Mouse (Mus musculus): ENCODE measurements at regions not wholly inside any gene's neighbourhood (a gene's known extent, or its start where the extent isn't known, plus 50 kb on each side); places are given as distances from the start of the nearest gene placed in this dataset.
"Not testable (repeated sequence)": the region's sequence is repeated elsewhere in the genome, so short reads cannot be mapped to it uniquely, and the experiment has no call there.

GRCm38 (mm10) chr2:78600753-78601152 is 267.2 kb upstream of the Ube2e3 start:
- no peak for DNase-seq (ENCODE audit: low spot score)

DNA sequence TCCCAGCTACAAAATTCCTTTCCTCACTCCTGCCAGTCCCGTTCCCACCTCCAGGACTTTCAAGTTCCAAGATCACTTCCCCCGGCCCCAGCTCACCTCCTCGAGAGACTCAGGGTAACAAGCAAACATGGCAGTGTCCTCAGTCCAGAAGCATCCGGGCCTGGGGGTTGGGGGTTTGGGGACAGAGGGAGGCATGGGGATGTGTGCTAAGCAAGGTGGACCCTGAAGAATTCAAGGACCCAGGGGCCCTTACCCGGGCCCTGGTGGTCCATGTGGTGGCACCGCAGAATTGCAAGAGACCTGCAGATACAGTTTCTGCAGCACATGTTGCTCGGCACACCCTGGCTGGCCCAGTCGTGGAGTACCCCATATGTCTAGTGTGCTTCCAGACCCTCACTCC is 269.9 kb upstream of the Ube2e3 start:
- DNase-seq (ENCODE audit: low spot score) = no peak

DNA sequence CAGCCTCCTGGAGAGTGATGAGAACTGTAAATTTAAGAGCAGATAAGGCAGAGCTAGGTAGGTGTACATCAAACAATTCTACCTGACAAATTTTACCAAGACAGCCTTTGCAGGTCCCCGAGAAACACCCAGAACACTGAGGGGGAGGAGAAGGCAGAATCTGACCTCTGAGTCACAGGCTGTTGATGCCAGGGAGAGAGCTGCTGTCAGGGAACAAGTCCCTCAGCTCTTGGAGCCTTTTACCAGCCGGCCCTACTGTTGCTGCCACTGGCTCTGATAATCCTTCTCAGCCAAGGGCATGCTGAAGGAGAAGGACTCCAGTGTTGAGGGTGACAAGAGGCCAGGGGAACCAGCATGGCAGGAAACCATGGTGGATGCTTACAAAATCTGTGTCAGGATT is 271.7 kb upstream of the Ube2e3 start:
- no peak for DNase-seq (ENCODE audit: low spot score)

GRCm38 (mm10) chr2:78580013-78580412 is 287.9 kb upstream of the Ube2e3 start:
- peak; percentile 1 for DNase-seq (ENCODE audit: low spot score)

DNA sequence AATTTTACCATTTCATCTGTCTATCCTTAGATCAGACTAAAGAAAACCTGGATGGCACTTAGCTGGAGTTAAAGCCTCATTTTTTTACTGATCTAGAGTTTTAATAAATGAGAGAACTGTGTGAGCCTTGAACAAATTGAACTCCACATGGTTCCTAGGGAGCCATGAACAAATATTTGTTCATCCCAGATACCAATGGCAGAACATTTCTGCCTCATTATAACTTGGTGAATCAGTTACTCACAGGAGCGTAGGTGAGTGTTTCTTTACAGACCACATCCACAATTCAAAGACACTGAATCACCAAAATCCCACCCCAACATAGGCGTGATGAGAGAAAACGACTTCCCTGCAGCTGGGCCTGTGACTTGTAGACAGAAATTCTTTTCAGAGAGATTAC is 295.4 kb upstream of the Ube2e3 start:
- no peak for DNase-seq (ENCODE audit: low spot score)

GRCm38 (mm10) chr2:78558128-78558527 is 309.8 kb upstream of the Ube2e3 start:
- DNase-seq (ENCODE audit: low spot score) = no peak

DNA sequence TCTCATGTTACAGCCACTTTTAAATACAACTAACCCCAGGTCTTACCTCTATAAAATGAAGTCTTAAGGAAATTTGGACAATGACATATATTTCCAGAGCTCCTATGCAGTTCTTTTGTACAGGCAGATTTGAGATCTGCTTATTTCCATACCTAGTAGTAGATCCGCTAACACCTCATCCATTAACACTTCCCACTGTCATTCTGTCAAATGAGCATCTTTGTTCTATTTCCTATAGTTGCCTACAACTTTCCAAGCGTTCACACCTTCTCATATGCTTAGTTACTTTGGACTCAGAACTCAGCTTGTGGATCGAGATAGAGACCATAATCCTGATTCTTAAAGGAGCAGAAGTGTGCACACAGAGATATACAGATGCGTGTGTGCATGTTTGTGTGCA is 316.8 kb upstream of the Ube2e3 start:
- no peak for DNase-seq (ENCODE audit: low spot score)

DNA sequence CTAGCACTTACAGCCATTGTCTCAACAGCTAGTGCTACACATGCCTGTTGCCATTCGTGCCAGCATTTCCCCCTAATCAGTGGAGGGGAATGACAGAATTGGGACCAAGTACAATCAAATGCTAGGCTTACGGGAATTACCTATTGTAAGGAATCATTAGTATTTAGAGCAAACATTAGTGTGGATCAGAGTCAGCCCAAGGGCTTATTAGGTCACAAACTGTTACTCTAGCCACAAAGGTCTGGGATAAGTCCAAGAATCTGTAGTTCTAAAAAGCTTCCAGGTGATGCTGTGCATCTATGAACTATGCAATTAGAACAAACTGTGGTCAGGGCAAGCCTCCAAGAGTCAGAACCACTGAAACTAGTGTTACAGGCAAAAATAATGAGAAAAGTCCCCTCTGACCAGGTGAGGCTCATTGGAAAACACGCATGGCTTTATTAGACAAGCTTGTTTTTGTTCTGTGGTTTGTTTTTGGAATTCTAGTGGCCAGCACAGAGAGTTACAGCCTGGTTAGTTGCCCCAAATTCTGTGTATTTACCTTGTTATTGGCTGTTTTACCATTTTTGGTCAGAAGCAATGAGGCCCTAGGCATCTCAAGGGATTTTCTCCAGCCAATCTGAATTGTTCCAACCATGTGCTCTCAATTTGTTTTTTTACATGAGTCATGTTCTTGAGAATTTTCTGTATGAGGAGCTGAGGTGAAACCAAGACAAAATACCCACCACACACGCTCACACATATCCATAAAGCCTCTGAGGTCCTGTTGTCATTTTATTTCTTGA is 319.0 kb upstream of the Ube2e3 start:
- no peak for DNase-seq (ENCODE audit: low spot score)

DNA sequence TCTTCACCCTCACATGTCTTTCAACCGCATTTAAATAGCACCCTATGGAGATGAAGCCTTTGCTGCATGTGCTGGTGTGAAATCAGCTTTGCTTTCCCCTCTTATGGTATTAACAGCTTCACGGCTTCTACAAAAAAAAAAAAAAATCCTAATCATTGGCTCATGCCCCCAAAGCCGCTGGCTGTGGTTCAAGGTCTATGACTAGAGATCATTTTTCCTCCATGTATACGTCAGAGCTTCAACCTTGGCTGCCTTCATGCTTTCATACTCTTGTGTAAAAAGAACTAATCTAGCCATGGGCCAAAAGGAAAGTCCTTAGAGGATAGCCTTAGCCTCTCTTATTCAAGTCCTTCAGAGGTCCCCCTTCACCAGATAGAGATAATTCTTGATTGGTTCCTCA is 320.6 kb upstream of the Ube2e3 start:
- DNase-seq (ENCODE audit: low spot score) = no peak

- no peak for DNase-seq (ENCODE audit: low spot score)
Measured at GRCm38 (mm10) chr2:78540422-78540821, 327.5 kb upstream of the Ube2e3 start.

- no peak for DNase-seq (ENCODE audit: low spot score)
Measured at GRCm38 (mm10) chr2:78539592-78540300, 328.2 kb upstream of the Ube2e3 start.

- DNase-seq (ENCODE audit: low spot score) = no peak
Measured at GRCm38 (mm10) chr2:78537574-78537973, 330.4 kb upstream of the Ube2e3 start.

- DNase-seq (ENCODE audit: low spot score) = not testable (repeated sequence)
Measured at GRCm38 (mm10) chr2:78533881-78534280, 334.0 kb upstream of the Ube2e3 start.

DNA sequence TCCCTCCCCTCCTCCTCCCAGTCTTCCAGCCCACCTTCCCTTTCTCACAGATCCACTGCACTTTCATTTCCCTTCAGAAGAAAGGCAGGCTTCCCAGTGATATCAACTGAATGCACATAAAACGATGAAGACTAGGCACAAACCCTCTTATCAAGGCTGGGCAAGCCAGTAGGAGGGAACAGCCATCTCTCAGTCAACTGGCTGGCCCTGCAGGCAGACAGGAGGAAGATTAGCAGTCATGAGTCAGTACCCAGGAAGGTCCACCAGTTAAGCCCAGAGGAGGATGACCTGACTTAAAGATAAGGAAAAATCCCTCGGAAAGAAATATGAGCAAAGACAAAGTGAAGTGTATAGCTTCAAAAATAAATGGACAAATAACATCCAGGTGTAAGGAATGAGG is 337.4 kb upstream of the Ube2e3 start:
- DNase-seq (ENCODE audit: low spot score) = no peak

- DNase-seq (ENCODE audit: low spot score) = no peak
Measured at GRCm38 (mm10) chr2:78520258-78521023, 347.5 kb upstream of the Ube2e3 start.

GRCm38 (mm10) chr2:78493115-78493514 is 374.8 kb upstream of the Ube2e3 start:
- no peak for DNase-seq (ENCODE audit: low spot score)

GRCm38 (mm10) chr2:78480036-78480435 is 387.9 kb upstream of the Ube2e3 start:
- no peak for DNase-seq (ENCODE audit: low spot score)

DNA sequence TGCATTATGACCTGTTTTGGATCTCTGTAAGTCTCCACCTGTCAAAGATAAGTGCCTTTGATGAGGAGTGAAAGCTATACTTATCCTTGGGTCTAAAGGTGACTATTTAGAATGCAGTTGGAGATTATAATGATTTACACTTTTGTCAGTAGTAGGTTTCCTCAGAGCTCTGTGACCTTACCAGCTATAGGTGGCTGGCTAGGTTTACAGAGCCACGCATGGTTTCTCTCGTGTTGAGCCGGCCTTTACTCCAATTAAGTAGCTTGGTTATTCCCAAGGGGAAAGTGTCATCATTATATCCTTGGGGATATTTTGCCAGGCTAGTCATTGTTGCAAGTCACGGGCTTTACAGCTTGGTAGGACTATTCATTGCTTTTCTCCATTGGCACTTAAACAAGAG is 408.5 kb upstream of the Ube2e3 start:
- DNase-seq (ENCODE audit: low spot score) = no peak

GRCm38 (mm10) chr2:78453411-78453810 is 414.5 kb upstream of the Ube2e3 start:
- no peak for DNase-seq (ENCODE audit: low spot score)

DNA sequence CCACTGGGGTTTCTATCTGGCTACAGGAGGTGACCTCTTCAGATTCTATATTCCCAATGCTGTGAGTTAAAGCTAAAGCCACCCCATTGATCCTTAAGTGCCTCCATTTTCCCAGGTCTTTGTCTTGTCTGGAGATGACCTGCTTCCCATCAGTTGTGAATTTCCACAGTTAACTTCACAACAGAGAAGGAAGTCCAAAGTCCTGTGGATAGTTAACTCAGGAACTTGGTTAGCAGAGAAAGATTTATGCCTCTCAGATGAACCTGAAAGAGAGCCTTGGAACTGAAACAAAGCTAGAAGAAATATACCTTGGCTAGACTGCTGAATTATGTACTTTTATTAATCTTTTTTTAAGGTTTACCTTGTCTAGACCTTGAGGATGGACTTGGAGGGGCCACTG is 431.1 kb upstream of the Ube2e3 start:
- DNase-seq (ENCODE audit: low spot score) = no peak

DNA sequence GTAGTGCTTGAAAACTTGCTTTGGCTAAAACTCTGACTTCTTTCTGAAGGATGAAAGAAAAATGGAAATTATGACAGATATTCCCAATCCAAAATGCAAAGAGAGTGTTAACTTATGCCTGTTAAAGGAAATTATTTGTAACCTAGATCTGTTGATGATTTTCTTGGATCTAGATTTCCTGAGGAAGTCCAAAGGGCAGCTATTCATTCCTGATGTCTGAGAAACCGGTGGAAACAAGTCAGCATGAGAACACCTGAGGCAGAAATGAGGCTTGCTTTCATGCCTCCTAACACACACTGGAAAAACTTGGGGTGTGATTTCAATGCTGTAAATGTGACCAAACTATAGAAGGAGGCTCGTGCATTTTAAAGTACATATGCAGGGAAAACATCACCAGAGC is 432.9 kb upstream of the Ube2e3 start:
- DNase-seq (ENCODE audit: low spot score) = no peak

DNA sequence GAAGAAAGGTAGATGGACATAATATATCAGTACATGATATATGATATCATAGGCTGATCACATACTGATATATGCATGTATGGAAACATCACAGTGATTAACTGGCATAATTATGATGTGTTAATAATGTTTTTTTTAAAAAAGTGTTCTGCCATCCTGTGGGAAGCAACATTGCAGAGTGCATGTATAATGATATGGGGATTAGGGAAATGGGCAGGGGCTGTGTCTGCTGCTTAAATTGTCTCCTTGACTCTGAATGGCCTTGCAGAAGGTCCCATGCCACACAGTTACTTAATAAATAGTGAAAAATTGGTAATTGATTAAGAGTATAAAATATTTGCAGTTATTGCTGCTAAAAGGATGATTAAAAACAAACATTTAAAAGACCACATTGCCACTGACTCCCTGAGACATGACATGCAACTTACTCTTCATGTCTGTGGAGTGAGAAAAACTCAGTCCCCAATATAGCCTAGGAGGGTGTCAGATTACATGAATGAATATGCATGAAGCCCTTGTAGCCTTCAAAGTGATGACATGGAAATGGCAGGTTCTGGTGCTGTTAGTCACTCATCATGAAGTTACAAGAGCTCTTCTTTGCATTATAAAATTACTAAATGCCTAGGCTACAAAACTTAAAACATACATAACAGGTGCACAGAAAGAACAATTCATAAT is 440.1 kb upstream of the Ube2e3 start:
- DNase-seq (ENCODE audit: low spot score) = no peak

Data from c-Kit-positive CD71-positive TER-119-positive erythroid progenitor cells, embryonic 14.5 days (primary cell).